8 mouse cellular contexts compared by ENCODE assay signal in the genomic region with DNA sequence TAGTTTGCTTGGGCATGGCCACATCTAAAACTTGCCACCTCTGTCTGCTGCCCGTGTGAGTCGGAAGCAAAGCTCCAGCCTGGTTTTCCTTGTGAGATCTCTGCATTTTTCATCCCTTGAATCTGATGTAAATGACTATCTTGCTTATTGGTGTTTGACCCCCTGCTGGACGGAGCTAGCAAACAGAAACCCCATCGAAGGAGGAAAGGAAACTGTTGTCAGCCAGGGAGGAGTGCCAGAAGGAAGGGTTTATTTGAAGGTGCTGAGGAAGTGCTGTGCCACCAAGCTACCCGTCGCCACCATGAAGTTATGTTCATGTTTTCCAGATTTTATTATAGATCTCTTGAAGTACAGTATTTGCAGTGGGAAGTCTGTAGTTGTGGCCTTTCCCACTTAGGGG. TPM values are rescaled to one million over a fixed set of nuclear protein-coding genes. Genes with fewer than 3 reads are reported as not detected.
DNase-seq lines count a peak whose midpoint lies in the region; ATAC-seq and TF ChIP-seq lines count a peak whose summit lies in the region.
"Had no signal": no experiment of that assay in that cellular context is flagged by ENCODE, and none has a peak within 500 bp of the region (broad histone marks: within the 10 kb centered on the region; RNA-seq: fewer than 3 reads in every experiment).

No protein-coding gene starts in this region.

- no peak for TF ChIP-seq EP300 in liver, embryonic 14.5 days (IDR thresholded peaks at IDR 0.05; ENCODE audit: low read depth)

- H3K9ac ChIP-seq in forebrain, embryonic 15.5 days (replicated peaks), result no peak overlapping the region
- H3K9ac ChIP-seq in liver, embryonic 14.5 days (replicated peaks), result peak overlapping the region; percentile 14

- peak; percentile 64 for DNase-seq in spleen, postnatal 36 days (ENCODE audit: low spot score in 2 of 2)
- no peak for DNase-seq in spleen, postnatal 14 days (ENCODE audit: low spot score in 2 of 2)
- no peak for DNase-seq in liver, embryonic 14.5 days (ENCODE audit: low read depth in 3 of 3, low spot score in 3 of 3)
- DNase-seq in thymus, postnatal 0 days (ENCODE audit: low spot score), result no peak
- DNase-seq in right cerebral cortex, postnatal 10 days (ENCODE audit: low spot score in 2 of 2), result no peak
- no peak for DNase-seq in adrenal gland, adult 2 months
- DNase-seq: layer of hippocampus, postnatal 36 days had no signal

- 0 out of 2 replicates have a peak overlapping the region, but pooled peaks have one; percentile 2 for H3K4me3 ChIP-seq in forebrain, embryonic 15.5 days
- peak overlapping the region; percentile 14 to 73; a peak in 3 of 4 replicates for H3K4me3 ChIP-seq in liver, embryonic 14.5 days (ENCODE audit: insufficient read depth in 1 of 2, low read depth in 2 of 2, low read length in 2 of 2)

- H3K9me3 ChIP-seq in forebrain, embryonic 15.5 days, result no peaks in the 10 kb centered on the region
- H3K9me3 ChIP-seq in liver, embryonic 14.5 days (ENCODE audit: control insufficient read depth, low read length), result no peaks in the 10 kb centered on the region

- 0 out of 2 replicates have a peak overlapping the region, but pooled peaks have one; percentile 68 for H3K4me2 ChIP-seq in forebrain, embryonic 15.5 days (replicated peaks)
- H3K4me2 ChIP-seq in liver, embryonic 14.5 days (ENCODE audit: low read depth), result peak overlapping the region; percentile 93

- no peaks in the 10 kb centered on the region for H3K27me3 ChIP-seq in forebrain, embryonic 15.5 days
- H3K27me3 ChIP-seq in liver, embryonic 14.5 days (ENCODE audit: control insufficient read depth, insufficient read depth, low read length), result no peaks in the 10 kb centered on the region

- 82% methylated on average over 6 of the region's 6 CpGs for WGBS in forebrain, embryonic 15.5 days
- 52% methylated on average over 6 of the region's 6 CpGs for WGBS in liver, embryonic 14.5 days (ENCODE audit: insufficient replicate concordance)

- no peak overlapping the region for H3K27ac ChIP-seq in forebrain, embryonic 15.5 days (replicated peaks)
- H3K27ac ChIP-seq in liver, embryonic 14.5 days, result no peak overlapping the region

- H3K36me3 ChIP-seq in forebrain, embryonic 15.5 days, result peaks cover 45% of the 10 kb centered on the region
- peaks cover 42% of the 10 kb centered on the region for H3K36me3 ChIP-seq in liver, embryonic 14.5 days (replicated peaks; ENCODE audit: control insufficient read depth, insufficient read depth, low read depth)

- no peak for ATAC-seq in forebrain, embryonic 15.5 days (replicated peaks)
- no peak for ATAC-seq in liver, embryonic 14.5 days (ENCODE audit: insufficient read depth)

- peaks cover 31% of the 10 kb centered on the region for H3K4me1 ChIP-seq in forebrain, embryonic 15.5 days
- peaks cover 10 to 23% of the 10 kb centered on the region in 2 experiments; a peak in 3 of 4 replicates for H3K4me1 ChIP-seq in liver, embryonic 14.5 days (replicated peaks; ENCODE audit: control insufficient read depth in 2 of 2, insufficient read depth in 2 of 2, low read length in 1 of 2)

- peak; percentile 20 for TF ChIP-seq CTCF in liver, embryonic 14.5 days (IDR thresholded peaks at IDR 0.05; ENCODE audit: low read depth)

RNA-seq across cellular contexts. Expression of gene Tor1b, which starts 2.0 kb away (rescaled TPM):
- polyA plus RNA-seq in forebrain, embryonic 15.5 days (2015; fragmentation: Nextera tagmentation; extraction: Ambion mirVana), result 23.6 and 23.7 TPM in 2 replicates
- polyA plus RNA-seq in liver, embryonic 14.5 days (2012; rRNA removed), result 10.7 and 14.6 TPM in 2 replicates
- 14.7 and 15.7 TPM in 2 replicates for polyA plus RNA-seq in liver, embryonic 14.5 days (2014; fragmentation: Nextera tagmentation; extraction: Ambion mirVana)
- 24.2 and 26.1 TPM in 2 replicates for polyA plus RNA-seq in thymus, postnatal 0 days (2015; fragmentation: Nextera tagmentation; extraction: Ambion mirVana)
- 10 to 100 TPM; 49.6 to 51.2 TPM for total RNA-seq in adrenal gland, adult 2 months (2021)
- 61.7 and 81.7 TPM in 2 replicates for polyA plus RNA-seq in adrenal gland, adult 2 months (2012; rRNA removed)

RNA-seq across cellular contexts. Expression of gene Tor1a, which starts 12.9 kb away (rescaled TPM):
- 102 and 103 TPM in 2 replicates for polyA plus RNA-seq in forebrain, embryonic 15.5 days (2015; fragmentation: Nextera tagmentation; extraction: Ambion mirVana)
- 25.0 and 29.3 TPM in 2 replicates for polyA plus RNA-seq in liver, embryonic 14.5 days (2012; rRNA removed)
- polyA plus RNA-seq in liver, embryonic 14.5 days (2014; fragmentation: Nextera tagmentation; extraction: Ambion mirVana), result 34.3 and 34.8 TPM in 2 replicates
- polyA plus RNA-seq in thymus, postnatal 0 days (2015; fragmentation: Nextera tagmentation; extraction: Ambion mirVana), result 80.1 and 83.6 TPM in 2 replicates
- total RNA-seq in adrenal gland, adult 2 months (2021), result 10 to 100 TPM; 33.5 to 37.5 TPM
- polyA plus RNA-seq in adrenal gland, adult 2 months (2012; rRNA removed), result 57.0 and 60.9 TPM in 2 replicates

RNA-seq across cellular contexts. Expression of gene Ptges, which starts 25.1 kb away (rescaled TPM):
- 2.2 and 2.7 TPM in 2 replicates for polyA plus RNA-seq in forebrain, embryonic 15.5 days (2015; fragmentation: Nextera tagmentation; extraction: Ambion mirVana)
- 0.10 and 0.12 TPM in 2 replicates for polyA plus RNA-seq in liver, embryonic 14.5 days (2012; rRNA removed)
- 0.19 TPM in 1 of 2 replicates, not detected in the other for polyA plus RNA-seq in liver, embryonic 14.5 days (2014; fragmentation: Nextera tagmentation; extraction: Ambion mirVana)
- 3.2 and 3.4 TPM in 2 replicates for polyA plus RNA-seq in thymus, postnatal 0 days (2015; fragmentation: Nextera tagmentation; extraction: Ambion mirVana)
- 10 to 100 TPM; 25.4 to 34.1 TPM for total RNA-seq in adrenal gland, adult 2 months (2021)
- polyA plus RNA-seq in adrenal gland, adult 2 months (2012; rRNA removed), result 37.9 and 73.5 TPM in 2 replicates

RNA-seq across cellular contexts. Expression of gene BC005624, which starts 27.2 kb away (rescaled TPM):
- 84.2 and 85.9 TPM in 2 replicates for polyA plus RNA-seq in forebrain, embryonic 15.5 days (2015; fragmentation: Nextera tagmentation; extraction: Ambion mirVana)
- 13.2 and 24.4 TPM in 2 replicates for polyA plus RNA-seq in liver, embryonic 14.5 days (2012; rRNA removed)
- polyA plus RNA-seq in liver, embryonic 14.5 days (2014; fragmentation: Nextera tagmentation; extraction: Ambion mirVana), result 22.2 and 25.7 TPM in 2 replicates
- polyA plus RNA-seq in thymus, postnatal 0 days (2015; fragmentation: Nextera tagmentation; extraction: Ambion mirVana), result 64.0 and 66.2 TPM in 2 replicates
- total RNA-seq in adrenal gland, adult 2 months (2021), result 10 to 100 TPM; 45.3 to 50.7 TPM
- 5.6 and 7.8 TPM in 2 replicates for polyA plus RNA-seq in adrenal gland, adult 2 months (2012; rRNA removed)

RNA-seq across cellular contexts. Expression of gene Usp20, which starts 27.3 kb away (rescaled TPM):
- polyA plus RNA-seq in forebrain, embryonic 15.5 days (2015; fragmentation: Nextera tagmentation; extraction: Ambion mirVana), result 38.8 and 39.8 TPM in 2 replicates
- polyA plus RNA-seq in liver, embryonic 14.5 days (2012; rRNA removed), result 2.5 and 2.7 TPM in 2 replicates
- polyA plus RNA-seq in liver, embryonic 14.5 days (2014; fragmentation: Nextera tagmentation; extraction: Ambion mirVana), result 2.7 and 3.2 TPM in 2 replicates
- polyA plus RNA-seq in thymus, postnatal 0 days (2015; fragmentation: Nextera tagmentation; extraction: Ambion mirVana), result 9.0 and 13.2 TPM in 2 replicates
- 10 to 100 TPM; 24.2 to 38.1 TPM for total RNA-seq in adrenal gland, adult 2 months (2021)
- 21.1 and 32.9 TPM in 2 replicates for polyA plus RNA-seq in adrenal gland, adult 2 months (2012; rRNA removed)

Comparison
In these comparisons a context has a peak if more than half of its experiments do, and no peak if none do; other contexts are left out.
1. DNase-seq: peak in spleen, postnatal 36 days (2 of 2); none in spleen, postnatal 14 days (0 of 2), liver, embryonic 14.5 days (0 of 3), thymus, postnatal 0 days (single experiment), right cerebral cortex, postnatal 10 days (0 of 2) and adrenal gland, adult 2 months (single experiment).